Mouse (Mus musculus): Measurements from ENCODE around the gene Ccdc122. TPM values are rescaled to one million over a fixed set of nuclear protein-coding genes. Genes with fewer than 3 reads are reported as not detected.
"Not testable (repeated sequence)": the region's sequence is repeated elsewhere in the genome, so short reads cannot be mapped to it uniquely, and the experiment has no call there.

Ccdc122 gene
- polyA plus RNA-seq, 1 experiment from 2014 or later: 0.70 TPM

DNA sequence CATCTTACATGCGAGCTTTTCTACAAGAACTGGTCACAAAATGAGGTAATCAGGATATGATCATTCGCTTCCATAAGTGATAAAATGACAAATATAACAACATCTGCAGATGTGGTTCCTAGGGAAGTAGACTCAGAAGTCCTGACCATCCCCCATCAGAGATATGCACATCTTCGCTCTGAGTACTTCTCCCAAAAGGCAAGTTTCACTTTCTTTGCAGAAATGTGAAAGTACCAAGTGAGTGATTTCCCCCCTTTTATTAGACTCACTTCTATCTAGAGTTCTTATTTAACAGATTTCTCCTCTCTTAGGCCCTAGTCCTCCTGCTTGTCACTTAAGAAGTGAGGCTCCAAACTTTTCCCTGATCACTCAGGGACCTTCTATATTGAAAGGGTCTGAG is 3.2 kb upstream of the Ccdc122 start:
- no peak overlapping the region for H3K9ac ChIP-seq

DNA sequence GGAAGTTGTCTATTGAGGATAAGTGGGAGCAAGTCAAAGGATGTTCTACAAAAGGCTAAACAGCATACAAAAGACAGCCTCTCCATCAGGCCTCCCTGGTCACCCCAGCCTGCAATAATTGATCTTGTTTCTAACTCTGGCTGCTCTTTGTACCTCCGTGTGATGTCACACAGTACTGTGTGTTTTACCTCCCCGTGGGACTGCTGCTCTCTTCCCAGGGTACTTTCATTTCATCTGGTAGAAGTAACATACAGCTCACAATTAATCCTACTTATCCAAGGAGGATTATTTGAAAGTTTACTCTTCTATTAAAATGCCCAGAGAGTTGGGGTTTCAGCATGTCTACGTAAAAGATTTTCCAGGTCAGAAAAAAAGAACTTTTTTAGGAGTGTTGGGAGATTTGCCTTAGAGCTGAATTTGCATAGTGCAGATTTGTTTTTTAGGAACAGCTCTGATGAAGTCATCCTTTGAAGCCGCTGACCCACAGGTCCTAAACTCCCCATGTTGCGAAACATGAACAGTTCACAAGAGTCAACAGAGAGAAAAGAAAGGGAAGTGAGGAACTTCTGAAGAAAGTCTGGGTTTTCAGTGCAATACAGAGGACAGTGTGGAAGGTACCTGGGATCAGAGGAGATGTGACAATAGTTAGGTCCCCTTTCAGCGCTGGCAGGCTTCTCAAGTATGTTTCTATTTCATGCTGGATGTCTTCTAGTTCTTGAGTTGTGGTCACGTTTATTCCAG is 2.2 kb upstream of the Ccdc122 start:
- Histone ChIP-seq H3K27ac (no peak overlapping the region), H3K9ac (no peak overlapping the region), H3K36me3 (no peaks in the 10 kb centered on the region), H3K4me2 (no peak overlapping the region), H3K27me3 (0 out of 2 replicates have a peak, but pooled peaks cover 3% of the 10 kb centered on the region), H3K4me3 (no peak overlapping the region), H3K4me1 (replicated peaks) (peaks cover 7% of the 10 kb centered on the region), H3K9me3 (no peaks in the 10 kb centered on the region)
- no peak for ATAC-seq (ENCODE audit: low FRiP score)
- 59% methylated on average over 7 of the region's 7 CpGs for WGBS

More for the DNA sequence above, 3.2 kb upstream of the Ccdc122 start:
- no peak overlapping the region for H3K27ac ChIP-seq
- no peak overlapping the region for H3K4me3 ChIP-seq
- no peaks in the 10 kb centered on the region for H3K9me3 ChIP-seq
- ATAC-seq (ENCODE audit: low FRiP score): no peak
- WGBS: 94% methylated on average over 3 of the region's 3 CpGs
- H3K27me3 ChIP-seq: 0 out of 2 replicates have a peak, but pooled peaks cover 3% of the 10 kb centered on the region
- peaks cover 7% of the 10 kb centered on the region for H3K4me1 ChIP-seq (replicated peaks)
- no peak overlapping the region for H3K4me2 ChIP-seq
- H3K36me3 ChIP-seq: no peaks in the 10 kb centered on the region

GRCm38 (mm10) chr14:77034970-77035369 is 1.6 kb upstream of the Ccdc122 start:
- no peak overlapping the region for H3K4me3 ChIP-seq
- no peak for ATAC-seq (ENCODE audit: low FRiP score)
- H3K9ac ChIP-seq: no peak overlapping the region
- no peak overlapping the region for H3K27ac ChIP-seq
- no peak overlapping the region for H3K4me2 ChIP-seq
- H3K27me3 ChIP-seq: 0 out of 2 replicates have a peak, but pooled peaks cover 3% of the 10 kb centered on the region
- WGBS: 78% methylated on average over 8 of the region's 8 CpGs
- peaks cover 7% of the 10 kb centered on the region for H3K4me1 ChIP-seq (replicated peaks)
- H3K36me3 ChIP-seq: no peaks in the 10 kb centered on the region
- H3K9me3 ChIP-seq: no peaks in the 10 kb centered on the region

DNA sequence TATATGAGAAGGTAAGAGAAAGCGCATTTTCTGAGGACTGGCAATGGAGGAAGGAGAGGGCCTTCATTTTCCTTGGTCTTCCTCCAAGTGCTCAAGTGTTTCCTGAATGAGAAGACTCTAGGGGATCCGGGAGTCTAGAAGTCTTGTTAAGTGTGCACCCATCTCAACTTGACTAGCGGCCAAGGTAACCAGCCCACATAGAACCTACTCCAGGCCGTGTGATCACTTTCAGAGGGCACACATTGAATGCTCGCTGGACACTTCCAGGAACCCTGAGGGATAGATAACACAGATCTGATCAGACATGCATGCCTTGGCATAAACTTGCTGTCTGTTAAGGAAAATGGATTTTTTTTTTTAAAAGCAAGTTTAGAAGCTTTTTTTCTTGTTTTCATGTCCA is 758 bp downstream of the Ccdc122 start:
- H3K4me1 ChIP-seq (replicated peaks): peaks cover 7% of the 10 kb centered on the region
- no peak overlapping the region for H3K27ac ChIP-seq
- H3K27me3 ChIP-seq: no peaks in the 10 kb centered on the region
- no peaks in the 10 kb centered on the region for H3K9me3 ChIP-seq
- no peak overlapping the region for H3K9ac ChIP-seq
- WGBS: 88% methylated on average over 5 of the region's 5 CpGs
- no peaks in the 10 kb centered on the region for H3K36me3 ChIP-seq
- no peak for ATAC-seq (ENCODE audit: low FRiP score)
- no peak overlapping the region for H3K4me2 ChIP-seq
- H3K4me3 ChIP-seq: no peak overlapping the region

DNA sequence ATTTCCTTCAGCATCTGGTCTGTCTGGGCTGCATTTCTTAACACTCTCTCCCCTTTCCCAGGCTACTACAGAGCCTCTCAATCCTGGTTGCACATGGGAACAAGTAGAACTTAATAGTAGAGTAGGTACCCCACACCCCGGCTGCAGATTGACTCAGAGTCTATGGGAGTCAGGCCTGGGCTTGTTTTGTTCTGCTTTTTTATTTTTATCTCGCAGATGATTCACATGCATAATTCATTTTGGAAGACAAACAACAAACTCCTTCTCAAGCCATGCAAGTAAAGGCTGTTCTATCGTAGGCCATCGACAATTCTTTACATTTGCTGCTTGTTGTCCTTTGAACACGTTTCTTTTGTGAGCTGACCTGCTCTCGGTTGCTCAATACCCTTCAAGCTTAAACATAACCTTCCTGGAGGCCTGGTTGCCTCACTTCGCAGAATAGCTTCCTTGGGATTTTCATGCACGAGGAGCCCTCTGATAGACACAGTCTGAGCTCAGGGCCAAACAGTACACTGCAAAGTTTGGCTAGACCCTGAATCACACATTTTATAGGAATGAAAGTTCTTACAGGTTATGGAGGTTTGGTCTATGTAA is 1.4 kb downstream of the Ccdc122 start:
- Histone ChIP-seq H3K36me3 (no peaks in the 10 kb centered on the region), H3K4me1 (replicated peaks) (peaks cover 7% of the 10 kb centered on the region), H3K4me2 (no peak overlapping the region), H3K27me3 (no peaks in the 10 kb centered on the region), H3K4me3 (no peak overlapping the region), H3K9me3 (no peaks in the 10 kb centered on the region), H3K27ac (no peak overlapping the region), H3K9ac (no peak overlapping the region)
- ATAC-seq (ENCODE audit: low FRiP score): no peak
- 66% methylated on average over 8 of the region's 8 CpGs for WGBS

DNA sequence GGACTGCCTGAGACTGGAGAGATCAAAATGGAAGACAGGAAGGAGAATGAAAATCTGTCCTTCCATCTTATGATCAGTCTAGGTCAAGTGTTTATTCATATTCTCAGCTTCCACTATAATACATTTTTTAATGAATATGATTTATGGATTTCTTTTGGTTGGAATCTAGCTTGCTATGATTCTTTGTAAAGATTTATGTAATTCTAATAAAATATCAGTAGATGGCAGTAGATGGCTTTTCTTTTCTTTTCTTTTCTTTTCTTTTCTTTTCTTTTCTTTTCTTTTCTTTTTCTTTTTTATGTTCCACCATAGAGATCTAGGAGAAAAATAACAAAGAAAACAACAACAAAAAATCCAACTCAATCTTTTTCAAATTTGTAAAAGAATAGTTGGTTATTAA is 16.7 kb downstream of the Ccdc122 start:
- H3K36me3 ChIP-seq: no peaks in the 10 kb centered on the region
- no peak overlapping the region for H3K9ac ChIP-seq
- no peak overlapping the region for H3K4me3 ChIP-seq
- H3K4me1 ChIP-seq (replicated peaks): no peaks in the 10 kb centered on the region
- peaks cover 4% of the 10 kb centered on the region; the same call in 1 of the 2 replicates for H3K9me3 ChIP-seq
- ATAC-seq (ENCODE audit: low FRiP score): no peak
- no peaks in the 10 kb centered on the region for H3K27me3 ChIP-seq
- H3K4me2 ChIP-seq: no peak overlapping the region
- no peak overlapping the region for H3K27ac ChIP-seq

- Histone ChIP-seq H3K4me2 (no peak overlapping the region), H3K4me1 (replicated peaks) (no peaks in the 10 kb centered on the region), H3K9me3 (no peaks in the 10 kb centered on the region), H3K9ac (no peak overlapping the region), H3K36me3 (no peaks in the 10 kb centered on the region), H3K4me3 (no peak overlapping the region), H3K27ac (no peak overlapping the region), H3K27me3 (no peaks in the 10 kb centered on the region)
- 97% methylated on average over 1 of the region's 1 CpGs for WGBS
- no peak for ATAC-seq (ENCODE audit: low FRiP score)
These were observed 32.8 kb downstream of the Ccdc122 start for GRCm38 (mm10) chr14:77069361-77069760.

- Histone ChIP-seq H3K36me3 (no peaks in the 10 kb centered on the region), H3K4me1 (replicated peaks) (no peaks in the 10 kb centered on the region), H3K9ac (no peak overlapping the region), H3K4me2 (no peak overlapping the region), H3K27me3 (no peaks in the 10 kb centered on the region), H3K4me3 (no peak overlapping the region), H3K9me3 (no peaks in the 10 kb centered on the region), H3K27ac (no peak overlapping the region)
- WGBS: 91% methylated on average over 5 of the region's 5 CpGs
- ATAC-seq (ENCODE audit: low FRiP score): no peak
These were observed 44.7 kb downstream of the Ccdc122 start for GRCm38 (mm10) chr14:77081248-77081647.

GRCm38 (mm10) chr14:77100285-77100684 is 63.7 kb downstream of the Ccdc122 start:
- H3K9ac ChIP-seq: no peak overlapping the region
- no peaks in the 10 kb centered on the region for H3K36me3 ChIP-seq
- no peak overlapping the region for H3K4me3 ChIP-seq
- H3K4me1 ChIP-seq (replicated peaks): no peaks in the 10 kb centered on the region
- WGBS: 80% methylated on average over 2 of the region's 2 CpGs
- no peak overlapping the region for H3K27ac ChIP-seq
- no peaks in the 10 kb centered on the region for H3K9me3 ChIP-seq
- no peaks in the 10 kb centered on the region for H3K27me3 ChIP-seq
- ATAC-seq (ENCODE audit: low FRiP score): no peak
- H3K4me2 ChIP-seq: no peak overlapping the region

DNA sequence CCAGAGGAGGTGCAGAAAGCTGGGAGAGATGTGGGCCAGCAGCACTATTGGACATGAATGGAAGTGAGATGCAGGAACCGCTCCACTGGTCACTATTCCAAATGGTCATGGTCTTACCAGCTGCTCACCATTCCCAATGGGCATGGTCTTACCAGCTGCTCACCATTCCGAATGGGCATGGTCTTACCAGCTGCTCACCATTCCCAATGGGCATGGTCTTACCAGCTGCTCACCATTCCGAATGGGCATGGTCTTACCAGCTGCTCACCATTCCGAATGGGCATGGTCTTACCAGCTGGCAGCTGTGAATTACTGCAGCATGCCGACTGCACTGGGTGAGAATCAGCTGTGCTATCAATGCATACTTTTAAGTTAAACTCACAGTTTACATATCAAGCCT is 74.0 kb downstream of the Ccdc122 start:
- not testable (repeated sequence) for H3K36me3 ChIP-seq; H3K9ac ChIP-seq; H3K27ac ChIP-seq; H3K4me2 ChIP-seq; H3K27me3 ChIP-seq; H3K4me1 ChIP-seq (replicated peaks); ATAC-seq (ENCODE audit: low FRiP score); H3K4me3 ChIP-seq; H3K9me3 ChIP-seq
- WGBS: 36% methylated on average over 5 of the region's 5 CpGs

GRCm38 (mm10) chr14:77130612-77131011 is 94.0 kb downstream of the Ccdc122 start:
- H3K9me3 ChIP-seq: no peaks in the 10 kb centered on the region
- H3K27ac ChIP-seq: no peak overlapping the region
- H3K4me2 ChIP-seq: no peak overlapping the region
- no peaks in the 10 kb centered on the region for H3K4me1 ChIP-seq (replicated peaks)
- no peak overlapping the region for H3K9ac ChIP-seq
- WGBS: 93% methylated on average over 5 of the region's 5 CpGs
- ATAC-seq (ENCODE audit: low FRiP score): no peak
- H3K36me3 ChIP-seq: no peaks in the 10 kb centered on the region
- H3K4me3 ChIP-seq: no peak overlapping the region
- H3K27me3 ChIP-seq: no peaks in the 10 kb centered on the region

DNA sequence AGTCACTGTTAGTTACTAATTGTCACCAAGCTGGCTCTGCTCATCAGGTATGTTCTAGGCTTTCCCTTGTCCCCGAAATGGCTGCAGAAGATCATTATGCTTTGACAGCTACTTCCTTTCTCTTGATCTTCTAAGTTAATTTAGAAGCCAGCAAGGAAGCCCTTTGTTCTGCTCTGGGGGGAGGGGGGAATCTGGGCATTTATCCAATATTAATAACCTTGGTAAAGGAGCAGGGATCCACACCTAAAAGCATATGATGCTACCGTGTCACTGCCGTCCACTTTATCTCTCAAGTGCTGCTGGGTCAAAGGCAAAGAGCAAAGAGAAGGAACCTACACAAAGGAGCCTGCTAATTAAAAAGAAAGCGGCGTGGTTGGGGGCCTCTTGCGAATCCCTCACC is 100.4 kb downstream of the Ccdc122 start:
- H3K4me2 ChIP-seq: no peak overlapping the region
- no peak overlapping the region for H3K4me3 ChIP-seq
- H3K27ac ChIP-seq: no peak overlapping the region
- H3K36me3 ChIP-seq: no peaks in the 10 kb centered on the region
- ATAC-seq (ENCODE audit: low FRiP score): no peak
- 52% methylated on average over 6 of the region's 6 CpGs for WGBS
- H3K9ac ChIP-seq: no peak overlapping the region
- peaks cover 8% of the 10 kb centered on the region; the same call in 1 of the 2 replicates for H3K4me1 ChIP-seq (replicated peaks)
- no peaks in the 10 kb centered on the region for H3K9me3 ChIP-seq
- H3K27me3 ChIP-seq: 0 out of 2 replicates have a peak, but pooled peaks cover 5% of the 10 kb centered on the region
